Mouse (Mus musculus) left cerebral cortex, adult 9 months (tissue): ENCODE measurements around the gene Snx29.
"Not testable (repeated sequence)": the region's sequence is repeated elsewhere in the genome, so short reads cannot be mapped to it uniquely, and the experiment has no call there.

Source experiments
- DNase-seq, 2 experiments: peaks; one replicate each; pipeline ENCODE4 v3.0.0; 2022; ENCODE audit warnings: low spot score in 2 of 2

Snx29 gene

GRCm38 (mm10) chr16:11494895-11495294 lies 172.2 kb downstream of the Snx29 start:
- no peak for DNase-seq

GRCm38 (mm10) chr16:11495923-11496616 lies 173.4 kb downstream of the Snx29 start:
- no peak for DNase-seq

- no peak for DNase-seq
These were observed 174.0 kb downstream of the Snx29 start for GRCm38 (mm10) chr16:11496721-11497120.

GRCm38 (mm10) chr16:11500061-11500460 lies 177.4 kb downstream of the Snx29 start:
- no peak for DNase-seq

GRCm38 (mm10) chr16:11501138-11501537 lies 178.4 kb downstream of the Snx29 start:
- DNase-seq: no peak

GRCm38 (mm10) chr16:11501611-11502010 lies 178.9 kb downstream of the Snx29 start:
- no peak for DNase-seq

- no peak for DNase-seq
These were observed 182.2 kb downstream of the Snx29 start for GRCm38 (mm10) chr16:11504666-11505491.

- DNase-seq: peak in 1 of 2 experiments; percentile 35
These were observed 182.9 kb downstream of the Snx29 start for GRCm38 (mm10) chr16:11505492-11506176.

- DNase-seq: no peak
These were observed 184.6 kb downstream of the Snx29 start for GRCm38 (mm10) chr16:11507188-11507731.

GRCm38 (mm10) chr16:11508341-11508740 lies 185.6 kb downstream of the Snx29 start:
- DNase-seq: no peak

- no peak for DNase-seq
These were observed 187.7 kb downstream of the Snx29 start for GRCm38 (mm10) chr16:11510416-11510815.

GRCm38 (mm10) chr16:11510854-11511253 lies 188.1 kb downstream of the Snx29 start:
- DNase-seq: no peak

GRCm38 (mm10) chr16:11511696-11512095 lies 189.0 kb downstream of the Snx29 start:
- not testable (repeated sequence) for DNase-seq

- DNase-seq: no peak
These were observed 194.0 kb downstream of the Snx29 start for GRCm38 (mm10) chr16:11516681-11517080.

GRCm38 (mm10) chr16:11517385-11517784 lies 194.7 kb downstream of the Snx29 start:
- DNase-seq: no peak

GRCm38 (mm10) chr16:11518803-11519498 lies 196.2 kb downstream of the Snx29 start:
- no peak for DNase-seq

GRCm38 (mm10) chr16:11526104-11526786 lies 203.5 kb downstream of the Snx29 start:
- peak in 1 of 2 experiments; percentile 19 for DNase-seq

- peak; percentile 67 to 77 for DNase-seq
These were observed 204.3 kb downstream of the Snx29 start for GRCm38 (mm10) chr16:11526996-11527395.

- no peak for DNase-seq
These were observed 207.9 kb downstream of the Snx29 start for GRCm38 (mm10) chr16:11530466-11531194.

- no peak for DNase-seq
These were observed 208.7 kb downstream of the Snx29 start for GRCm38 (mm10) chr16:11531441-11531840.
